Mouse (Mus musculus) cerebellum, adult 2 months (tissue): ENCODE data around the gene Eya2. TPM values are rescaled to one million over a fixed set of nuclear protein-coding genes. Genes with fewer than 3 reads are reported as not detected.
A peak's percentile ranks its signal among the peaks of the same experiment; 100 is the strongest.

Experiments used
- DNase-seq, 2 experiments: peaks; one replicate each; pipeline ENCODE4 v3.0.0; 2021
- H3K27ac ChIP-seq: fragments of 200-500 bp; 2 replicates; pipeline ENCODE4 v1.5.1; 2012; ENCODE audit warnings: low read length, control low read depth, inconsistent platforms; ENCODE audit not compliant: insufficient read depth
- H3K27me3 ChIP-seq: fragments of 200-500 bp; 2 replicates; pipeline ENCODE4 v1.6.1; 2012; ENCODE audit warnings: inconsistent platforms, mild to moderate bottlenecking, low read length, moderate library complexity; ENCODE audit not compliant: control insufficient read depth, insufficient read depth
- H3K4me1 ChIP-seq: fragments of 200-500 bp; 2 replicates; pipeline ENCODE4 v1.6.1; 2011; ENCODE audit warnings: low read length; ENCODE audit not compliant: control insufficient read depth, insufficient read depth
- H3K4me3 ChIP-seq: fragments of 200-500 bp; replicated peaks from 2 replicates; pipeline ENCODE3; 2011; ENCODE audit warnings: mild to moderate bottlenecking, low read depth, low read length, control low read depth; ENCODE audit not compliant: insufficient read depth
- CTCF ChIP-seq: fragments of 200-500 bp; IDR thresholded peaks from 2 replicates; pipeline ENCODE4 v1.5.1; 2011; ENCODE audit warnings: low read depth, mild to moderate bottlenecking, control low read depth, low read length, moderate library complexity, borderline replicate concordance; ENCODE audit not compliant: insufficient read depth
- POLR2A ChIP-seq: fragments of 200-500 bp; IDR thresholded peaks from 2 replicates; pipeline ENCODE4 v1.6.1; 2011; ENCODE audit warnings: low read length, control low read depth, borderline replicate concordance; ENCODE audit not compliant: insufficient read depth
- WGBS: fragments of 180-500 bp; shearing (Covaris S2); methylation state at CpG from one replicate; pipeline ENCODE4 v1.1.7; 2018; 5-methylcytosine and 5-hydroxymethylcytosine counted together
- polyA plus RNA-seq: library from polyadenylated mRNA; depleted of rRNA; stranded (reverse); fragments of >200 nt; gene quantifications from 2 replicates; pipeline ENCODE4 v1.2.3, GENCODE M21; 2012

Eya2 gene
- polyA plus RNA-seq, 1 experiment = 10.9 TPM

DNA sequence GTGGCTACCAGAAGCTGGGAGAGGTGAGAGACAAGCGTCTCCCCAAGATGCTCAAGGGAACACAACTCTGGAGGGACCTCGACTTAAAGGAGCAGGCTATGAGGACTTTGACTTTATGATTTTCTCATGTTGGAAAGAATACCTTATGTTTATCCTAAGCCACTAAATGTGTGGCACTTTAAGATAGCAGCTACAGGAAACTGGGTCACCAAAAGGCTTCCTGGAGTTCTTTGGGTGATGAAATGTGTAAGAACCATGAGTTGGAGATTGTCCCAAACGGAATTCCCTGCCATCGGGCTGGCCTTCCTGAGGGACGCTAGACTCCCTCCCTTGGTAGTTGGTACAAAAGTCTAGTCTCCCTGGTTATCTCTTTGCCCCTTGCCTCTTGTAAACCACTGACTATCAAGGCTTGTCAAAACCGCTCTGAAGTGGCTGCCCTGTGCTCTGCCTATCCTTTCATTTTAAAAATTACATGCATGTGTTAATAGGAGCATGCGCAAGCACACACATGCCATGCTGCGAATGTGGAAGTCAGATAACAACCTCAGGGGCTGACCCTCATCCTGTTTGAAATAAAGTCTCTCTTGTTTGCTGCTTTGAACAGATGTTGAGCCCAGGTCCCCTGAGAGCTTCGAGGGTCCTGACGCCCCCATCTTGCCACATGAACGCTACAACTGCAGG is 44.4 kb downstream of the Eya2 start:
- Histone ChIP-seq H3K27ac (no peak overlapping the region), H3K27me3 (no peaks in the 10 kb centered on the region), H3K4me1 (peaks cover 40% of the 10 kb centered on the region), H3K4me3 (no peak overlapping the region)
- TF ChIP-seq CTCF (no peak), POLR2A (no peak)
- no peak for DNase-seq
- WGBS = 66% methylated on average over 11 of the region's 11 CpGs

DNA sequence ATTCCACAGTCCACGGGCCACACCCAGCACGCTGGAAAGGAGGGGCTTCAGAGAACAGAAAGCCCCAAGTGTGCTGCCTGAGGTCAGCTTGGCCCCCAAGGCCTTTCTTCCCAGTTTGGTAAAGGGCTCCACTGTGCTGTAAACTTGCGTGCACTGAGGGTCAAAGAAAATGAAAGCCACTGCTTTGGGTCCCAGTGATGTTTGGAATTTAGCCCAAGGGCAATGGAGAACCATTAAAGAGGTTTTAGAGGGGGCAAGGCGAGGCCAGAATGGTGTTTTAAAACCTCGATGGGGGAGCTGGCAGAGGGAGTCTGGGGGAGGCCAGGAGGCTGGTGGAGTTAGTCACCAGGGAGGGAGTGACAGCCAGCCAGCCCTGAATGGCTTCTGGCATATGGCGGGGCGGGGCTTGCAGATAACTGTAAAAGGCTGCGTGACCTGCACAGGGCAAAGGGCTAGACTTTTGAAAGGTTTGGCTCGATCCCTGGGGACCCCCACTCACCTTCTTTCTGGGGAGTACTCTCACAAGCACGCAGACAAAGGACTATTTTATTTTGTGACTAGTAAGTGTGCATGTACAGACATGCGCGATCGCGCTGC is 47.2 kb downstream of the Eya2 start:
- no peak overlapping the region for H3K27ac ChIP-seq
- H3K4me1 ChIP-seq = peaks cover 32% of the 10 kb centered on the region
- WGBS = 59% methylated on average over 14 of the region's 14 CpGs
- DNase-seq = peak; percentile 59 to 71
- H3K27me3 ChIP-seq = no peaks in the 10 kb centered on the region
- H3K4me3 ChIP-seq = no peak overlapping the region
- TF ChIP-seq POLR2A = no peak
- TF ChIP-seq CTCF = no peak

GRCm38 (mm10) chr2:165643596-165643995 is 48.8 kb downstream of the Eya2 start:
- 83% methylated on average over 3 of the region's 3 CpGs for WGBS
- TF ChIP-seq POLR2A (no peak), CTCF (no peak)
- Histone ChIP-seq H3K27me3 (no peaks in the 10 kb centered on the region), H3K4me3 (no peak overlapping the region), H3K27ac (no peak overlapping the region), H3K4me1 (peaks cover 32% of the 10 kb centered on the region)
- DNase-seq = no peak

DNA sequence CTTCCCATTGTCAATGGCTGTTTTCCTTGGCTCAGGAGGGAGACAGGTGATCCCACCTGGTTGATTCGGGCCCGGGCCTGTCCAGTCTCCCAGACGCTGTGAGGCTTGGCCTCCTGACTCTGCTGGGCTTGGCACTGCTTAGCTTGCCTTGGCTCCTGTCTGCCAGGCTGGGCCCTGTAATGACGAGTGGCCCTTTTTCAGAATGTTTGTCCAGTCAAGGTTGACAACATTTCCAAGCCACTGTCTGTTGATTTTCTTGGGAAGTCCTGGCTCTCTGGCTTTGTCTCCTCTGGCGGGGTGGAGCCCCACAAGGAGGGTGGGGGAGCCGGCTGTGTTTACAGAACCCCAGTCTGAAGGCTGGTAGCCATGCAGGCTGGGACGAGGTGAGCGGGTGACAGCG is 49.2 kb downstream of the Eya2 start:
- peak; percentile 60 to 72 for DNase-seq
- whole genome bisulfite sequencing = 45% methylated on average over 9 of the region's 9 CpGs
- Histone ChIP-seq H3K27ac (no peak overlapping the region), H3K4me1 (peaks cover 30% of the 10 kb centered on the region), H3K27me3 (no peaks in the 10 kb centered on the region), H3K4me3 (no peak overlapping the region)
- TF ChIP-seq CTCF = no peak
- TF ChIP-seq POLR2A = no peak

GRCm38 (mm10) chr2:165651031-165651430 is 56.2 kb downstream of the Eya2 start:
- Histone ChIP-seq H3K27ac (no peak overlapping the region), H3K4me3 (no peak overlapping the region), H3K27me3 (no peaks in the 10 kb centered on the region), H3K4me1 (peaks cover 19% of the 10 kb centered on the region)
- no peak for DNase-seq
- TF ChIP-seq CTCF (no peak), POLR2A (no peak)
- WGBS = 93% methylated on average over 11 of the region's 11 CpGs

DNA sequence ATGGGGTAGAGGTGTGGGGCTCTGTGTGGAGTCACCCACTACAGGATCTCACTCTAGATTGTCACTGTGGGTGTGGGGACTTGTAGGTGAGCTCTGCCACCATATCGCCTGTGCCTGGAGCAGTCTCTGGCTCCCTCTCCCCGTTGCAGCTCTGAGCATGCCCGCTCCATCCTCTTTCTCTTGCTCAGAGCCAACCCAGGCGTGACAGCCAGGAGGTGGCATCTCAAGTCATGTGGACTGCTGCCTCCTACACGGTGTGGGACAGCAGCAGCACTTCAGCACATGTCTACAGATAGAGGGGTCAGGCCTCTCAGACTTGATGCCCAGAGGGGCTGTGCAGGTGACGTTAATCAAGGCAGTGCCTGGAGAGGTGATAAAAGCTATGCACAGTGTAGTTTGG is 57.4 kb downstream of the Eya2 start:
- Histone ChIP-seq H3K27me3 (no peaks in the 10 kb centered on the region), H3K4me3 (no peak overlapping the region), H3K27ac (no peak overlapping the region), H3K4me1 (peaks cover 19% of the 10 kb centered on the region)
- no peak for DNase-seq
- TF ChIP-seq CTCF (no peak), POLR2A (no peak)
- 41% methylated on average over 6 of the region's 6 CpGs for WGBS

DNA sequence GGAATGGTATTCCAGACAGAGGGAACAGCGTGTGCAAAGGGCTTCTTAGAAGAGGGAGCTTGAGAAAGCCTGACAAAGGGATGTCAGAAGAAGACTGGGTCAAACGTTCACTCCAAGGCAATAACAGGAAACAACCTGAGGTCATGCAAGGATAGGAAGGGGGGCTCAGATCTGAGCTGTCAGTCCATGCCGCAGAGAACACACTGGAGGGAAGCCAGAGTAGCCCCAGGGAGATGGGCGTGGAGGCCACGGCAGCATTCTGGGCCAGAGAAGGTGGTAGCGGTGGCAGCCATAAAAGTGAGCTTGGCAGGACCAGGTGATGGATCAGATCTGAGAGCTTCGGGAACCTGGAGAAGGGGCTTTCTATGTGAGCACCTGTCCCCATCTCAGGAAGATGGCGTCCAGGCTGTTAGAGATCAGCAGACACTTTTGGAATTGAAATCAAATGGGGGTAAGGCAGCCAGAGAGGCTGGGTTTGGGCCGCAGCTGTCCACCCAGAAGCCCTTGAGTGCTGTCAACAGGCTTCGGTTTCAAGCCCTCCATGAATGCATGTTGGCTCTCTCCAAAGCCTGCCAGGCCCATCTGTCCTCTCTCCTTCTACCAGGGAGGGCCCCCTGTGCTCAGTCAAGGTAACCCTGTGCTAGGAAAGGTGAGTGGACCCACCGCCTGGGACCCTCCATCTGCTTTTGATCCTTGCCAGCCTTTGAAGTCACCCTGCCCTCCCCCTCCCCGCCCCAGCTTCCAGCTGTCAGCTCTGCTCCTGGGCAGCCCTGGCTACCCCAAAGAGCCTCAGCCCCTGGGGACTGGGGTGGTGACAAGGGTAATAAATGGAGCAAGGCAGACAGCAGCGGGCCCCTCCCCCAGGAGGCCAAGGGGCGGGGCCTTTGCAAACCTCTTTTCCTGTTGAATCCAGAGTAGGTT is 58.4 kb downstream of the Eya2 start:
- Histone ChIP-seq H3K27ac (no peak overlapping the region), H3K4me3 (no peak overlapping the region), H3K4me1 (peaks cover 23% of the 10 kb centered on the region), H3K27me3 (no peaks in the 10 kb centered on the region)
- WGBS = 54% methylated on average over 14 of the region's 14 CpGs
- no peak for DNase-seq
- TF ChIP-seq CTCF (no peak), POLR2A (no peak)
